Mouse (Mus musculus) E14TG2a.4 (cell line): Measurements from ENCODE around the gene Tex33.
"Not testable (repeated sequence)": the region's sequence is repeated elsewhere in the genome, so short reads cannot be mapped to it uniquely, and the experiment has no call there.

Experiments
- H3K27me3 ChIP-seq: 2 replicates; pipeline ENCODE4 v1.6.1; 2014; ENCODE audit warnings: low read length, control low read depth; ENCODE audit not compliant: insufficient read depth
- H3K36me3 ChIP-seq: 2 replicates; pipeline ENCODE4 v1.6.1; 2014; ENCODE audit warnings: low read length, control low read depth; ENCODE audit not compliant: insufficient read depth
- H3K4me1 ChIP-seq: replicated peaks from 2 replicates; pipeline ENCODE4 v1.6.1; 2014; ENCODE audit warnings: low read depth, low read length, control low read depth
- H3K4me3 ChIP-seq: replicated peaks from 2 replicates; pipeline ENCODE4 v1.5.1; 2014; ENCODE audit warnings: mild to moderate bottlenecking, low read length
- H3K9me3 ChIP-seq: 2 replicates; pipeline ENCODE4 v1.6.1; 2014; ENCODE audit warnings: low read length, control low read depth
- CTCF ChIP-seq: conservative IDR thresholded peaks from 2 replicates; pipeline ENCODE4 v1.5.1; 2014; ENCODE audit warnings: low read length
- NANOG ChIP-seq: IDR thresholded peaks from 2 replicates; pipeline ENCODE4 v1.6.1; 2014; ENCODE audit warnings: borderline replicate concordance, low read length, mixed read lengths
- POU5F1 ChIP-seq: IDR thresholded peaks from 2 replicates; pipeline ENCODE4 v1.6.1; 2014; ENCODE audit warnings: low read length, borderline replicate concordance

The Tex33 gene

GRCm38 (mm10) chr15:78330706-78331105 lies 65.0 kb downstream of the Tex33 start:
- Histone ChIP-seq H3K4me1 (no peaks in the 10 kb centered on the region), H3K36me3 (no peaks in the 10 kb centered on the region), H3K4me3 (no peak overlapping the region), H3K27me3 (no peaks in the 10 kb centered on the region), H3K9me3 (no peaks in the 10 kb centered on the region)
- no peak for TF ChIP-seq CTCF
- no peak for TF ChIP-seq POU5F1
- TF ChIP-seq NANOG: no peak

DNA sequence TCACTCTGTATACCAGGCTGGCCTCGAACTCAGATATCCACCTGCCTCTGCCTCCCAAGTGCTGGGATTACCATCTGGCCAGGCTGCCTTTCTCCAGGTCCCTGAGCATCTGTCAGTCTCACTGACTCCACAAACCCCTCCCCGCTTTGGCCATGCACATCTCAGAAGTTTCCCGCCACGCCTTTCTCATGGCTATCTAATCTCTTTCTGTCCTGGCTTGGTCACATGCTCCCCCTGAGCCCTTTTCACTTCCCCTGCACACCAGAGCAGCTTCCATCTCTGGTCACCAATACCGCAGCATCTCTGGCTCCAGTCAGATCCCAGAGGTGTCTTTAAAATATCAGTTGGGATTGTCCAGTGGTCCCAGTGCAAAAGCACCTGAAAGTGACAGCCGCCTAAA lies 65.7 kb downstream of the Tex33 start:
- H3K9me3 ChIP-seq, H3K4me1 ChIP-seq, H3K27me3 ChIP-seq, H3K36me3 ChIP-seq, H3K4me3 ChIP-seq: not testable (repeated sequence)

DNA sequence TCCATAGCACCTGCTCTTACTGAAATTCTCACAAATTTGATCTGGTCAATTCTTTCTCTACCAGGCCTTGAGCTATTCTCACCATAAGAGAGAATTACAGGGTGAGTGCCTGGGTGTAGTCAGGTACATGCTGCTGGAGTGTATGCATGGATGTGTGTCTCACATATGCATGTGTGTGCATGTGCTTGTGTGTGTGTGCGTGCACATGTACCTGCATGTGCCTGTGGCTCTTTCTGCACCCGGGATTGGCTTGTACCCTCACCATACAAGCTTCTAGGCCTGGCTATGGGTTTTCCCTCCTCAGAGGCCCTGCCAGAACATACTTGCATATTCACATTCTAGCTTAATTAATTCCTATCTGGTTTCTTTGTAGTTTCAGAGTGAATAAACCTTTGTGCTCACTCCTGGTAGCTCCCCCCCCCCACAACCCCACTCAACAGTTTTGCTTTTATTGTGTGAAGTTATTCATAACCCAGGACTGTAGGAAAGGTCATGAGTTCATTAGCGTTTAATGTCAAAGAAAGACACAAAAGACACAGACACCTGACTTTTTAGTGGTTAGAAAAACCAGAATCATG lies 67.1 kb downstream of the Tex33 start:
- H3K27me3 ChIP-seq: no peaks in the 10 kb centered on the region
- no peaks in the 10 kb centered on the region for H3K4me1 ChIP-seq
- no peaks in the 10 kb centered on the region for H3K9me3 ChIP-seq
- H3K36me3 ChIP-seq: no peaks in the 10 kb centered on the region
- no peak overlapping the region for H3K4me3 ChIP-seq
- no peak for TF ChIP-seq CTCF
- TF ChIP-seq NANOG: no peak
- no peak for TF ChIP-seq POU5F1
